Mouse (Mus musculus) lung, adult 18-20 months (tissue): Measurements from ENCODE around the gene 4930402F06Rik.

Experiments used
- DNase-seq, 2 experiments: peaks; one replicate each; pipeline ENCODE4 v3.0.0; 2022; ENCODE audit warnings: mixed read lengths in 2 of 2

The 4930402F06Rik gene

DNA sequence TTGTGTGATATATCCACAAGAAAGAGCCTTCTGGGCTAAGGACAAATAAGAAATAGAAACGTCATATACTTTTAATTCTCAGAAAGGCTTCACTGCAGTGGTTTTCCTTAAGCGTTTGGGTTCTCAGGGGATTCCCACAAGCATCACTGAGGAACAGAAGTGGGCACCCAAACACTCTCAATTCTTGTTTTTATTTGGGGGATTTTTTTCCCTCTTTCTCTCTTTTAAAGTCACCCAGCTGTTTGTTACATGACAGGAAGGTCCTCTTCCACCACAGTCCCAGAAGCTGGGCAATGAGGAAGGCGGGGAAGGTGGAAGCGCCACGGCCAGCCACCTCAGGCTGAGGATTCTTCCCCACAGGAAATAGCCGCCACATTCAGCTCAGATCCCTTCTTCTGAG, 19.5 kb upstream of the 4930402F06Rik start:
- DNase-seq: no peak

DNA sequence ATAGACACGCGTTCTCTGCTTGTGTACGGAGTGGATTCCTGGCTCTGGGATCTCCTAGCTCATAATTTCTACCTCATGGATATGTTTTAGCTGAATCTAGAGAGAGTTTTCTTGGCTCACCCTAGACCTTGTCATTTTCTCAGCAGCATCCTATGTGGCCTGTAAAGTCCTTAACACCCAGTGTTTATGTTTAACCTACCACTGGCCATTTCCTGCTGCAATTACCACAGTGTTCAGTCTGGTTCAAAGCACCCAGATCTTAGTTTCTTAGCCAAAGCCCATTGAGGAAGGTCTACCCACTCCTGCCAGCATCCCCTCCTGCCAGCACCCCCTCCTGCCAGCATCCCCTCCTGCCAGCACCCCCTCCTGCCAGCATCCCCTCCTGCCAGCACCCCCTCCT, 15.8 kb upstream of the 4930402F06Rik start:
- DNase-seq: no peak

DNA sequence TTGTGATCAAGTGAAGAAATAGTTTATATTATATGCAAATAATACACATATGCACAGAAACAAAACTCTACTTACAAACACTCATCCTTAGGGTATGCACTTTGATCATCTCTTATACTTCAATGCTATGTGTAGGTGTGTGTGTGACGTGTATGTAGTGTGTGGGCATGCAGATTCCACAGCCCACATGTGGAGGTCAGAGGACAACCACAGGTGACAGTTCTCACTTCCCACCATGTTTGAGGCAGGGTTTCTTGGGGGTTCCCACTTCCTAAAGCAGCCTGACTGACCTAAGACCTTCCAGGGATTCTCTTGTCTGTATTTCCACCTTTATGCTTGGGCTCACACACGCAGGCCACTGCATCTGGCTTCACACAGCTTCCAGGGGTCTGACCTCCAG, 15.3 kb upstream of the 4930402F06Rik start:
- no peak for DNase-seq

DNA sequence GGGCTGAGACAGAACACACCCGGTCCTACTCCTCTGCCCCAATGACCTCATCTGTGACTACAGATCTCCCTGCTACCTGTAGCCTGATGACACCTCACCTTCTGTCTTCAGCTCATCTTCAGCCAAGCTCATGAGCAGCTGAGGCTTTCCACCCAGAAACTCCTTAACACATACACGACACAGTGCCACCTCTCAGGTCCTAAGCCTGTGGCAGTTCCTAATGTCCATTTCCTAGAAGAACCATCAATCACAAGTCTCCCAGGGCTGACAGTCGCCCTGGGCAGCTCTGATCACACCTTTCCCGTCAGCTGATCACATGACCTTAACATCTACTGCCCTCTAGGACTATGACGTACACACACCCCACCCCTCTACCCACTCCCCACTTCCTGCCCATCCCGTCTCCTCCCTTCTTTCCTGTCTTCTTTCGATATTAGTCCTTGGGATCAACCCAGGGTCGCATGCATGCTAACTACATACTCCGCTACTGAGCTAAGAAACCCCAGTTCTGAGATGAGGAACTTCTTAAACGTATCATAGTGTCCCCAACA, 14.7 kb upstream of the 4930402F06Rik start:
- peak in 1 of 2 experiments; percentile 28 for DNase-seq

DNA sequence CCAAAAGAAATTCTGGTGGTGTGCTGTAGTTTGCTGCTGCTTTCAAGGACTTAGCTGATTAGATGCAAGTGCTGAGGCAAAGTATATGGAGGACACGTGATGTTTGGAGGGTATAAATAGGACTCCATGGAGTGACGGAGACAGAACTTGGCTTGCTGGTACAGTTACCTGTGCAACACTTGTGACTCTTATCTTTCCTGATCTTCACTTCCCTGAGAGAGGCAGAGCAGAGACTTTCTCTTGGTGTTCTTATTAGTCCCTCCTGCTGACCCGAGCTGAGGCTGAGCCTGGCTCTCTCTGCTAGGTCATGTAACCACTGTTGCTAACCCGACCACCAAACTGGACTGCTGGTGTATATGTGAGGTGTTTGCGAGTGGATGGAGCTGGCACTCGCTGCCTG, 12.5 kb upstream of the 4930402F06Rik start:
- no peak for DNase-seq

DNA sequence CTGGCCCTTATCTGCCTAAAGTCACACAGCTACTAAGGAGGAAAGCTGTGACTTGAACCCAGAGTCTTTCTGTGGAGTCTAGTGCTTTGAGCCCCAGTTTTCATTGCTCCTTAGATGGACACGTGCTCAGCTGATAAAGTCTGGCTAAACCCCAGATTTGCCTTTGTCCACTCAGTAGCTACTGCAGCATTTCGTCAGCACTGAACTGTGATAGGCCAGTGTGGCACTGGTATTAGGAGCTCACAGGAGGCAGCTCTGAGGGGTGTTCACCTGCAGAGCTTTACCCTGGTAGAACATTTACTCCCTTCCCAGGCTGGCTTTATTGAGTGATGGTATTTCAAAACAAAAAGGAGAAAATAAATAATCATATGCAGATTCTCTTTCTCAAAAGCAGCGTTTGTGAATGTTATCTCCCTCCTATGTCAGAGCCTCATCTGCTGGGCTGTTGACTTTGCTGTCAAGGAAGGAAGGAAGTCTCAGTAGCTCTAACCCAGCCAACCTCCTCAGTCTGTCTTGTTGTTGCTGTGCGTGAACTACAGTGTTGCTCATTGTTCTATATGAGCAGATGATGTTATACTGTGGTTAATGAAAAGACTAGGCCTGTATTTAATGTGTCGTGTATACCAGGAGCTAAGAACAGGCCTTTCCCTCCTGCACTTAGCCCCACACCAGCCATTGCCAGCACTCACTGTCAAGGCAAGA, 11.6 kb upstream of the 4930402F06Rik start:
- DNase-seq: peak in 1 of 2 experiments; percentile 1

DNA sequence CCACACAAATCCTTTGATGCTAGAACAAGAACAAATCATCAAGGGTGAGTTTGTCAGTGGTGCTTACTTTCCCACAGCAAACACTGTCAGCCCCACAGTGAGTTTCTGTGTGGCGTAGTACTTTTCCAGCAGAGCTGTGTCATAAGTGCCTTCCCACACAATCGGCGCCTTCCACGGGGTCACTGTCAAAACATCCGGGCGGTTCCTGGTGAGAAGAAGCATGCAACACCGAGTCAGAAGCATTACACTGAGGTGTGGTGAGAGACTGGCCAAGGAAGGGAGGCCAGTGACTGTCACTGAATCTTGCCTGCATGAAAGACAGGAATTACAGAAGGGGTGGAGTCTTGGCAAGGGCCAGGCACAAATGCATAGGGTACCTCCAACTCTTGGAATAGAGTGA, 10.9 kb upstream of the 4930402F06Rik start:
- peak in 1 of 2 experiments; percentile 2 for DNase-seq

DNA sequence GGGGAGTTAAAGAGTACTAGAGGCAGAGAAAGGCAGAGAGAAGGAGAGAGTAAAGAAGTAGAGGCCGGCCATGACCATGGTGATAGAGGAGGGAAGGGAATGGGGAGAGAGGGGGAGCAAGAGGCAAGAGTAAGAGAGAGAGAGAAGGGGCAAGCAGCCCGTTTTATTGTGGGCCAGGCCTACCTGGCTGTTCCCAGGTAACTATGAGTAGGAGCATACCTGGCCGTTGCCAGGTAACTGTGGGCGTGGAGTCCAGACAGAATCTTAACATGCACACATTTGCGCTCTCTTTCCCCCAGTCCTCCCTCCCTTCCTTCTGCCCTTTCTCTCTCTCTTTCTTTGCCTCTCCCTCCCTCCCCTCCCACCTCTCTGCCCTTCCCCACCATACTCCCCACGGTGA, 10.3 kb upstream of the 4930402F06Rik start:
- DNase-seq: peak; percentile 2 to 44

DNA sequence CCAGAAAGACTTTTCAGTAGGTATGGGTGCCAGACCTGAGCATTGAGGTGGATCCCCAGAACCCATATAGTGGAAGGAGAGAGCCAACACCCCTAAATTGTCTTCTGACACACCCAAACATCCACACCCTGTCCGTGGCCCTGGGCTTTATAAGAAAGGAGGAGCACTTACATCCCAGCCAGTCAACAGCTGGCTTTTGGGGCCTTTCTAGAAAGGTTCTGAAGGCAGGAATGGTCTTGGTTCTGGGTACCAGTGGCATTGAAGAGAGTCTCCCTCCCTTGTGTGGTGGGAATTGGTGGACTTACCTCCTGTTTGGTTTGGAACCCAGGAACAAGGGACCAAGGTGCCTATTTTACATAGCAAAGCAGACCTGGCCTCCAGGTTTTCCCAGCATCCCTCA, 9.6 kb upstream of the 4930402F06Rik start:
- DNase-seq: no peak

DNA sequence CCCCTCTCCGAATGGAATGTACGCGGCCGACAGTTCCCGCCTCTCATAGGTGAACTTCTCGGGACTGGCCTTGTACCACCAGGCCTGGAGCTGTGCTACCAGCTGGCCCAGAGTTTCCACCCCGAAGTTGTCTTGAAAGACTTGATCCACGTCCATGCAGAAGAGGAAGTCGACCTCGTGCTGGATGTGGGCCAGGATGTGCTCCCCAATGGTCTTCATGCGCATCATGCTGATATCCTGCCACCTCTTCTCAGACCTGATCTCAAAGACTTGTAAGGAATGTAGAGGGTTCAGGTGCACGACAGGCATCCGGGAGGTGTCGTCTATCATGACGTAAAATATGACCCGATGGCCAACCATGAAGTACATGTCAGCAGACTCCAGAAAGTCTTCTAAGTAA, 5.4 kb upstream of the 4930402F06Rik start:
- DNase-seq: no peak

DNA sequence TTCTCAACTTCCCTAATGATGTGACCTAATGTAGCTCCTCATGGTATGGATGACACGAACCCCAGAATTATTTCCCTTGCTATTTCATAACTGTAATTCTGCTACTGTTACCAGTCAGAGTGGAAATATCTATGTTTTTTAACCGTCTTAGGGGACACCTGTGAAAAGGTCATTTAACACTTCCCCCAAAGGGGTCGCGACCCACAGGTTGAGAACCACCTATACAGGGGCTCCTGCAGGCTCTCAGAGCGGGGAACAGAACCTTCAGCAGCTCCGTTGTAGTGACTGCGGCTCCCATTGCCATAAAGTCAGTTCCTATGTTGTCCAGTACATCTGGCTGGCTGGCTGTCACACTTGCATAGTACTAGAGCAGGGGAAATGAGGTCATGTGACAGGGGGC, 3.8 kb upstream of the 4930402F06Rik start:
- DNase-seq: no peak

DNA sequence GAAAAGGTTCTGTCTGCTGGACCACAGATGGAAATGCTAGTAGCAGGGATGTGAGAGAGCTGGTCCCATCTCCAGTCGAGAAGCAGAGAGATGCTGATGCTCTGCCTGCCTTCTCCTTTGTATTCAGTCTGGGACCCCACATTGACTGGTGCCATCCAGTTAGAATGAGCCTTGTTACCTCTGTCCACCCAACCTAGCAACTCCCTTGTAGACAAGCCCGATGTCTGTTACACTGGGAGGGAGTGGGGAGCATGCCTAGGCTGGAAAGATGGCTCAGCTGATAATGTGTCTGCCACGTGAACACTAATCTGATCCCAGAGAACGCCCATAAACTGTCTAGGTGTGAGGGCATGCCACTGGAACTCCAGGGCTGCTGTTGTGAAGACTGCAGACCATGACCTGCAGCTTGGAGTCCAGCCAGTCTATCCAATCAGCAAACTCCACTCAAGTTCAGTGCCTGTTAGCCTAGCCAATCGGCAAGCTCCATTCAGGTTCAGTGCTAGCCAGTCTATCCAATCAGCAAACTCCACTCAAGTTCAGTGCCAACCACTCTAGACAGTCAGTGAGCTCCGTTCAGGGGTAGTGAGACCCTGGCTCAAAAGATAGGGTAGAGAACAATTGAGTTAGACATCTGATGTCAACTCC, 1.3 kb upstream of the 4930402F06Rik start:
- DNase-seq: no peak

DNA sequence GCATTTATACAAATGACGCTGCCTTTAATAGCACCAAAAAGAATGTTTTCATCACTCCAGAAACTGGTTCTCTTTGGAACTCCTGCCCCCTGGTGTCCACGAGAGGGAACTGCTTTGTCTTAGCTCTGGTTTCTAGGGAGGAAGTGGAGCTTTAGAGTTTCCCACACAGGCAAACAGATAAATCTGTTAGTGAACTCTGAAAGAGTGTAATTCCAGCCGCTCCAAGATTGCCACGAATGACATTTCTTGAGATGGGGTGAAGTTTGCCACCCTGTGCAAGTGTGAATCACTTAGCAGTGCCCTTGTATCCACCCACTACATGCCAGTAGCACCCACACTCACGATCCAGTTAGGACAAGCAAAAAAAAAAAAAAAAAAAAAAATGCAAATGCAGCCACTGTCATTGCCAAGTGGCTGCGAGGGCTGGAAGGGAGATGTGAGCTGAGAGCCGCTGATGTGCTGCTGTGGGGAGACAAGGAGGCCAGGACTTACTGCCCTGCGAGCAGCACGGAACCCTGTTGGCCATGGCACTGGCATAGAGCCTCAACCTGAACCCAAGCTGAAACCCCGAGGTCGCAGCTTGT, 707 bp upstream of the 4930402F06Rik start:
- DNase-seq: peak; percentile 52 to 68

DNA sequence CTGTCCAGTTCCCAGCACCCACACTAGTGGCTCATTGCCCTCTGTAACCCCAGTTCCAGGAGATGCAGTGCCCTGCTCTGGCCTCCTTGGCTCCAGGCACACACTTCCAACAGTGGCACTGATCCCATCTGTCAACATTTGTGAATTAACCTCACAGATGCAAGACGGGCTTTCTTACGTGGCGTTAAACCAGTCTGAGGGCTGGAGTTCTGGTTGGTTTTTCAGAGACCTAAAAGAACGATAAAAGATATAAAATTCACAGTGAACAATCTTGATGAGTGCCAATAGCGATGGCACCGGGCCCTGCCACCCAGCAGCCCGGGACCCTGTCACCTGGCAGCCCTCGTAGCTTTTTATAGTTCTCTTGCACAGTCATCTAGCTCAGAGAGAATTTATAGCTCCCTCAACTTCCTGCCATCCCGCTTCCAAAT, 11.5 kb downstream of the 4930402F06Rik start:
- no peak for DNase-seq

DNA sequence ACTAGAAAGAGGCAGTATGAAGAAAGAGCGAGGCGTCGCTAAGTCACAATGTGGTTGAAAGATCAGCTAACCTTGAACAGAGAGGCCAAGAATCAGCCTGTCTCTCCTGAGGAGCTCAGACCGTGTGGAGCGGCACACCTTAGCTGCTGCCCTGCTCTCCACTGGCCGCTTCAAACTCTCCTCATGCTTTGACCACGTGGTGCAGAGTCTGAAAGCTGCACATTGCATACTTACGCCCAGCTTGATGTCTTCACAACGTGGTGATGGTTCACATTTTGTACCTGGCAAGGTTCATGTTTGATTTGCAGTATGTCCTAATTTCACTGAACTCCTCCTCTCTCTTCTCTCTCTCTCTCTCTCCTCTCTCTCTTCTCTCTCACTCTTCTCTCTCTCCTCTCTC, 17.7 kb downstream of the 4930402F06Rik start:
- no peak for DNase-seq

DNA sequence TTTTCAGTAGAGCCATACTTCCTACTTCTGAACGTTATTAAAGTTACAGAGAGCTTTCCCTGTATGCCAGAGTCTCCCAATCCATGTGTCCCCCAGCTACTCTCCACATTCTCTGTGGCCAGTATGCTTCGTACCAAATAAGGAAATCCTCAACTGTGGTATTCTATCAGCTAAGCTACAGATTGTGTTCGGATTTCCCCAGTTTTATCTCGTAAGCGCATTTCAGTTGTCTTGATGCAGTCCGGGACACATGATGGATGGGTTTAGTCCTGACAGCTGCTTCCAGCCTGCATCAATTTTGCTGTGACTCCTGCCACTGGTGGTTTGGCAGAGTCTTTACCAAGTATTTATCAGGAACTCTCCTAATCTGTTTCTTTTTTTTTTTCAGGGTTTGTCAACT, 19.4 kb downstream of the 4930402F06Rik start:
- no peak for DNase-seq

DNA sequence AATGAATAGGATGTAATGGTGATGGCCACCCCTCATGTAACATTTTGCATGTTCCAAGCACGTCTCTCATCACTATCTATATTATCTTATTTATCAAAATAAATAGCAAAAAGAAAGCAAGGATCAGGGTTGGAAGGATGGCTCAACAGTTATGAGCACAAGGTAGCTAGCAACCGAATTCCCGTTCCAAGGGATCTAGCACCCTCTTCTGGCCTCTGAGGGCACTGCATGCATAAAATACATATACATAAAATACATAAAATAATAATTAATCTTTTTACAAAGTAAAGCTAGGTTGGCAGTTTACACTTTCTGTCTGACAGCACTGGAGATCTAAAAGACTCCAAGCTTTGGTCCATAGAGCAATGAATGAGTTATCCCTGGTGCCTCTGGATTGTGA, 24.0 kb downstream of the 4930402F06Rik start:
- DNase-seq: peak; percentile 9 to 10

DNA sequence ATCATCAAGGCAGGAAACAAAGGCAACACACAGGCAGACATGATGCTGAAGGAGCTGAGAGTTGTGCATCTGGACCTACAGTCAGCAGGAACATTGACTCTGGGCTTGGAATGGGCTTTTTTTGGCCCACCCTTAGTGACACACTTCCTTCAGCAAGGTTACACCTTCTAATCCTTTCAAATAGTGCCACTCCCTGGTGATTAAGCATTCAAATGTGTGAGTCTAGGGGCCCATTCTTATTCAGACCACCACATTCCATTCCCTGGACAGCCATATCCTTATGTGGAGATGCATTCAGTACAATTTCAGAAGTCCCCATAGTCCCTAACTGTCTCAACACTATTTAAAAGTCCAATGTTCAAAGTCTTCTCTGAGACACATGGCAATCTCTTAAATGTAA, 26.3 kb downstream of the 4930402F06Rik start:
- DNase-seq: no peak

DNA sequence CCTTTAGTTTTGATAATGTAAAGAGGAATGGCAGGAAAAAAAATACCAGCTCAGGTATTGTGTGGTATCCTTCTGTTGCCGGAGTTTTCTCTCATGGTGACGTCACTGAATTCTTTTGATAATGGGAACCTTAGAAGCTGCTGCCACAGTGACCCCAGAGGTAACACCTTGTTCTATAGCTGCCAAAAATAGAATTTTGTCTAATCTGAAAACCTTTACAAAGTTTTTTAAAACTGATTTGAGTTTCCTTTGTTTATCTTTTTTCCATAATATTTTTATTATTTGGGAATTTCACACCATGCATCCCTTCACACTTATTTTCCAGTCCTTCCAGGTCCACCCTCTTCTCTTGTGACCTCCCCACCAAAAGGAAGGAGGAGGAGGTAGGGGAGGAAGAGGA, 29.3 kb downstream of the 4930402F06Rik start, which contains the start of gene 4930568D16Rik:
Gene 4930568D16Rik (minus strand): TSS at position 101 of the 400 bp plus-strand sequence.
- no peak for DNase-seq

DNA sequence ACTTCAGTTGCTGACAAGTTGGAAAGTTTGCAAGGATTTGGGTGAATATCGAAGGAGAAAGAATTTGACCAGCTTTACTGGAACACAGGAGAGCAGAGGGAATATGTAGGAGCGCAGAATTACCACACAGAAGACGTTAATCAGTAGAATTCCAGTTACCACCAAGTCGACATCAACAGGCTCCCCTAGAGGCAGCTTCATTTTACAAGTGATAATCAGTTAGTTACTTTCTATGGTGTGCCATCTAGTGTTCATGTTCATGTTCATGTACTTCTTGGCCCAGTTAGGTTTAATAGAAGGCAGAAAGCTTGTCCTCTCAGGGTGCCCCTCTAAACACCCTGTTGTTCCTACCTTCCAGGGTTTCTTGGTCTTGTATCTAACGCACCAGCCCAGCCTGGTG, 47.8 kb downstream of the 4930402F06Rik start:
- peak in 1 of 2 experiments; percentile 19 for DNase-seq

DNA sequence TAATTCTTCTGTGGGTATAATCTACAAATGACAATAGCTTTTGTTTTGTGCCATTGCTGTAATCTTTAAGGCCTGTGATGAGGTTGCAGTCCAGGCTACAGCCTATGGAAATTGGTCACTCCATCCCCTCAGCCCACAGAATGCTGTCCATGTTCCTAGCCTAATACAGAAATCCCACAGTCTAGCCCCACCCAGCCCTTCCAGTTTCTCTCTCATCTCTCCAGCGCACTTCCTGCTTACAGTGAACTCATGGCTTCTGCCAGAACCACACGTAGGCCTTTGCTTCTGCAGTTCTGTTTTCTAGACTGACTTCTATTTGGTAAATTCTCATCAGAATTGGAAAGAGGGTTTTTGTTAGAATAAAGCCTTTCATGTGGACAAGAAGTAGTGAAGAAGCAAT, 51.0 kb downstream of the 4930402F06Rik start:
- peak in 1 of 2 experiments; percentile 13 for DNase-seq

DNA sequence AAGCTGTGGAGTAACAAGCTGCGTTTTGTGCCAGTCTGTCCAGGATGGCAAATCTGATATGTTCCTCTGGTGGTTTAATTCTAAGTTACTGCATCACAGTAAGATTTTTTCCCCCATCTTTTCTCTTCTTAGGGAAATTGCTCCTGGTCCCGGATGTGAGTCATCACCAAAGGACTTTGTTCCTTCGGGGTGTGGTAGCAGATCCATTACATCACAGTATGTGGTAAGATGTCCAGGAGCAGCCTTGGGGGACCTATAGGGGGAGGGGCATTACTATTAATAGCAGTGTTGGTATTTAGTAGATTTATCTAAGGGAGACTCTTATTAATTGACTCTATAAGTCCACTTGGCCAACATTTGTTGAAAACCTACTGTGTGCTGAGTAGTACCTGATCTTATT, 54.4 kb downstream of the 4930402F06Rik start:
- no peak for DNase-seq

DNA sequence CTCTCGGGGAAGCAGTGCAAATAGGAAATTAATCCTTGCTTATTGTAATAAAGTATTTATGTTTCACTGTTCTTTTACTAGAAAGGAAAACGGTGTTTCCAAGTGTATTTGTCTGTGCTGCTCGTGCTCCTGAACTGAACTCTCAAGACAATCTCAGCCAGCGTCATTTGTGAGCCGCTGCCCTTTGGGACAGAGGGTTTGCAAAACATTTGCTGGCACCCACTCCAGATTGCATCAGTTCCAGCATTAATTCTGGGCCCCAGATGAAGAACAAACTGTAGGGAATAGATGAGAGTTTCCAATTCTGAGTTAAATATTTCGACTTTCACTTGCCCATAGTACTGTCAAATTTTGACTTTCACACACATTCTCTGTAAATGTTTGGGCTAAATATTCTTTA, 58.3 kb downstream of the 4930402F06Rik start:
- peak; percentile 65 to 72 for DNase-seq

DNA sequence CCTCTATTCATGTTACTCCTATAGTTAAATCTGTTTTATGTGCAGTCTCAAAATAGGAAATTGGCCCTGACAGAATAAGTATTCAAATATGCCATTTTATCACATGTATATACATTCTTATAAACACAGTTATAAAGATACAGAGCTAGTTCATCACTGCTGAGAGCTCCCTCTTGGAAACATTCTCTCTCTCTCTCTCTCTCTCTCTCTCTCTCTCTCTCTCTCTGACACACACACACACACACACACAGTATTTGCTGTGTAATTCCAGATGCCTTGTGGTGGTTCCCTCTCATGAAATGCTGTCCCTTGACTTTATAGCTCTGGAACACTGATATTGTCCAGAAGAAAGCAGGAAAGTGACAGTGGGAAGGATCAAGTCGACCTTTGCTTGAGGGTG, 58.9 kb downstream of the 4930402F06Rik start:
- DNase-seq: no peak
